In the genomic region with DNA sequence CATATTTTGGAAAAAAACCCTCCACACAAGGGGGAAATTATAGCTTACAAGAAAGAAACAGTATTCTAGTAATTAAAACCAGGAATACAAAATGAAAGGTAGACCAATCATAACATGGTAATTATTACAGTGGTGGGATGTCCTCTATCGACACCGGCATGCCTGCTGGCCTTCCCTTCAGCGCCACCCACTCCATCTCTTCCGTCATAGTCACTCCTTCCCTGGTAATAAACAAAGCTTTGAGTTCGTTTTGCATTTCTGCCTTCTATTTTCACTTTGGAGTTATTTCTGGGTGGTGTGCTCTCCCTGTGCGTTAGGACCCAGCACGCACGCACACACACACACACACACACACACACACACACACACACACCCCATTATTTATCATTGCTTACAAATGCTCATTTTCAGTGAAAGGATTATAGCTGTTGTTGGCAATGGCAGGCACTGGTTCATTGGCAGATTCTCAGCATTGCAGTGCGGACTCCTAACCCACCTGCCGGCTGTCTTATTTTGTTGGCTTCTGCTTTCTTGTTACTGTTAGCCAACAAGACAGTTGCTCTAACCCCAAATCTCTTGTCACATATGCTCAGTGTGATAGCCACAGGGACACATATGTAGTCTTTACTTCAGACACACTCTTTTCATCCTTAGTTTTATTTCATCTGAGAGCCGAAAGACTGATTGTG, we compare ENCODE assay signal across 12 mouse cellular contexts. TPM values are rescaled to one million over a fixed set of nuclear protein-coding genes. Genes with fewer than 3 reads are reported as not detected.
DNase-seq lines count a peak whose midpoint lies in the region; ATAC-seq and TF ChIP-seq lines count a peak whose summit lies in the region.
"Had no signal": no experiment of that assay in that cellular context is flagged by ENCODE, and none has a peak within 500 bp of the region (broad histone marks: within the 10 kb centered on the region; RNA-seq: fewer than 3 reads in every experiment).

No protein-coding gene starts in this region.

- H3K4me1 ChIP-seq in forebrain, embryonic 13.5 days, result peaks cover 19% of the 10 kb centered on the region
- no peaks in the 10 kb centered on the region for H3K4me1 ChIP-seq in forebrain, embryonic 11.5 days (replicated peaks; ENCODE audit: control insufficient read depth, insufficient read depth, low read length)
- H3K4me1 ChIP-seq in midbrain, embryonic 11.5 days (ENCODE audit: control insufficient read depth, insufficient read depth, low read length), result no peaks in the 10 kb centered on the region
- peaks cover 9% of the 10 kb centered on the region for H3K4me1 ChIP-seq in midbrain, embryonic 13.5 days (replicated peaks)
- no peaks in the 10 kb centered on the region for H3K4me1 ChIP-seq in cortical plate, adult 2 months (ENCODE audit: control insufficient read depth, insufficient read depth, low read length)
- H3K4me1 ChIP-seq: midbrain, embryonic 12.5 days had no signal

- no peak for DNase-seq in forebrain, embryonic 11.5 days (ENCODE audit: low spot score)
- peak; percentile 21 for DNase-seq in midbrain, embryonic 11.5 days (ENCODE audit: low spot score, missing footprints)
- peak; percentile 18 for DNase-seq in telencephalon, adult 2 months (ENCODE audit: low read depth, low spot score)
- DNase-seq in kidney, postnatal 4 days, result no peak
- DNase-seq in kidney, adult 8-10 months, result no peak
- DNase-seq: heart, postnatal 36 days; retina, postnatal 1 day had no signal

- H3K27me3 ChIP-seq in forebrain, embryonic 13.5 days, result no peaks in the 10 kb centered on the region
- H3K27me3 ChIP-seq in forebrain, embryonic 11.5 days (ENCODE audit: control insufficient read depth, insufficient read depth, low read length), result no peaks in the 10 kb centered on the region
- H3K27me3 ChIP-seq in midbrain, embryonic 11.5 days (ENCODE audit: control insufficient read depth, insufficient read depth, low read length), result no peaks in the 10 kb centered on the region
- H3K27me3 ChIP-seq in midbrain, embryonic 13.5 days, result no peaks in the 10 kb centered on the region
- H3K27me3 ChIP-seq: midbrain, embryonic 12.5 days had no signal

- peak; percentile 52; the same call in 1 of the 2 replicates for ATAC-seq in forebrain, embryonic 13.5 days
- ATAC-seq in forebrain, embryonic 11.5 days (replicated peaks; ENCODE audit: low FRiP score), result no peak
- ATAC-seq in midbrain, embryonic 11.5 days (ENCODE audit: low FRiP score), result no peak
- no peak for ATAC-seq in midbrain, embryonic 13.5 days
- ATAC-seq: intestine, embryonic 16.5 days had no signal

- H3K9ac ChIP-seq in forebrain, embryonic 13.5 days, result no peak overlapping the region
- H3K9ac ChIP-seq in forebrain, embryonic 11.5 days (ENCODE audit: low read length), result no peak overlapping the region
- H3K9ac ChIP-seq in midbrain, embryonic 11.5 days (ENCODE audit: low read length), result no peak overlapping the region
- H3K9ac ChIP-seq in midbrain, embryonic 13.5 days (replicated peaks), result no peak overlapping the region
- H3K9ac ChIP-seq: midbrain, embryonic 12.5 days had no signal

- H3K27ac ChIP-seq in forebrain, embryonic 13.5 days, result no peak overlapping the region
- H3K27ac ChIP-seq in forebrain, embryonic 11.5 days (ENCODE audit: low read depth, low read length), result no peak overlapping the region
- H3K27ac ChIP-seq in midbrain, embryonic 11.5 days (ENCODE audit: low read depth, low read length), result no peak overlapping the region
- H3K27ac ChIP-seq in midbrain, embryonic 13.5 days, result no peak overlapping the region
- H3K27ac ChIP-seq in cortical plate, adult 2 months (ENCODE audit: insufficient read depth, low read length), result no peak overlapping the region
- H3K27ac ChIP-seq: midbrain, embryonic 12.5 days had no signal

- H3K4me3 ChIP-seq in forebrain, embryonic 13.5 days, result no peak overlapping the region
- no peak overlapping the region for H3K4me3 ChIP-seq in forebrain, embryonic 11.5 days (ENCODE audit: low read depth, low read length)
- no peak overlapping the region for H3K4me3 ChIP-seq in midbrain, embryonic 11.5 days (ENCODE audit: low read depth, low read length)
- H3K4me3 ChIP-seq in midbrain, embryonic 13.5 days (replicated peaks), result no peak overlapping the region
- H3K4me3 ChIP-seq in cortical plate, adult 2 months (ENCODE audit: insufficient read depth, low read length), result peak overlapping the region; percentile 10; the same call in 1 of the 2 replicates
- H3K4me3 ChIP-seq: midbrain, embryonic 12.5 days had no signal

- H3K4me2 ChIP-seq in forebrain, embryonic 13.5 days, result no peak overlapping the region
- no peak overlapping the region for H3K4me2 ChIP-seq in forebrain, embryonic 11.5 days (ENCODE audit: low read depth, low read length, severe bottlenecking)
- no peak overlapping the region for H3K4me2 ChIP-seq in midbrain, embryonic 11.5 days
- no peak overlapping the region for H3K4me2 ChIP-seq in midbrain, embryonic 13.5 days (replicated peaks)
- H3K4me2 ChIP-seq: midbrain, embryonic 12.5 days had no signal

- TF ChIP-seq CTCF in cortical plate, adult 2 months (IDR thresholded peaks at IDR 0.05; ENCODE audit: extremely low read depth, insufficient read depth, low read length), result no peak

- 77% methylated on average over 11 of the region's 11 CpGs for WGBS in forebrain, embryonic 13.5 days
- 89% methylated on average over 11 of the region's 11 CpGs for WGBS in forebrain, embryonic 11.5 days
- WGBS in midbrain, embryonic 11.5 days, result 94% methylated on average over 11 of the region's 11 CpGs
- 89% methylated on average over 11 of the region's 11 CpGs for WGBS in midbrain, embryonic 13.5 days

- no peaks in the 10 kb centered on the region for H3K9me3 ChIP-seq in forebrain, embryonic 13.5 days (replicated peaks)
- H3K9me3 ChIP-seq in forebrain, embryonic 11.5 days (ENCODE audit: control insufficient read depth, low read length), result no peaks in the 10 kb centered on the region
- H3K9me3 ChIP-seq in midbrain, embryonic 11.5 days (ENCODE audit: control insufficient read depth, low read length), result no peaks in the 10 kb centered on the region
- H3K9me3 ChIP-seq in midbrain, embryonic 13.5 days, result no peaks in the 10 kb centered on the region
- H3K9me3 ChIP-seq: midbrain, embryonic 12.5 days had no signal

- no peaks in the 10 kb centered on the region for H3K36me3 ChIP-seq in forebrain, embryonic 13.5 days (ENCODE audit: poor library complexity, severe bottlenecking)
- no peaks in the 10 kb centered on the region for H3K36me3 ChIP-seq in forebrain, embryonic 11.5 days (ENCODE audit: control insufficient read depth, insufficient read depth, low read length)
- H3K36me3 ChIP-seq in midbrain, embryonic 11.5 days (ENCODE audit: control insufficient read depth, insufficient read depth, low read length), result no peaks in the 10 kb centered on the region
- H3K36me3 ChIP-seq in midbrain, embryonic 13.5 days, result no peaks in the 10 kb centered on the region
- H3K36me3 ChIP-seq: midbrain, embryonic 12.5 days had no signal

- TF ChIP-seq POLR2A in cortical plate, adult 2 months (IDR thresholded peaks at IDR 0.05; ENCODE audit: extremely low read depth, insufficient read depth, low read length), result no peak

RNA-seq across cellular contexts. Expression of a gene that starts 29.4 kb away (rescaled TPM):
- polyA plus RNA-seq in forebrain, embryonic 13.5 days (2015; fragmentation: Nextera tagmentation; extraction: Ambion mirVana), result 60.2 and 62.7 TPM in 2 replicates
- 43.4 and 48.5 TPM in 2 replicates for polyA plus RNA-seq in forebrain, embryonic 11.5 days (2014; fragmentation: Nextera tagmentation; extraction: Ambion mirVana)
- 46.6 and 48.6 TPM in 2 replicates for polyA plus RNA-seq in midbrain, embryonic 11.5 days (2014; fragmentation: Nextera tagmentation; extraction: Ambion mirVana)
- polyA plus RNA-seq in midbrain, embryonic 13.5 days (2015; fragmentation: Nextera tagmentation; extraction: Ambion mirVana), result 75.5 and 79.1 TPM in 2 replicates
- 224 and 226 TPM in 2 replicates for polyA plus RNA-seq in cortical plate, adult 2 months (2012; rRNA removed)

Comparison
In these comparisons a context has a peak if more than half of its experiments do, and no peak if none do; other contexts are left out.
1. DNase-seq: peak in midbrain, embryonic 11.5 days (single experiment) and telencephalon, adult 2 months (single experiment); none in forebrain, embryonic 11.5 days (single experiment), kidney, postnatal 4 days (0 of 2) and kidney, adult 8-10 months (0 of 2).